Mouse (Mus musculus) gastrocnemius, postnatal 14 days (tissue): ENCODE measurements around the gene Zbtb12. TPM values are rescaled to one million over a fixed set of nuclear protein-coding genes. Genes with fewer than 3 reads are reported as not detected.

Experiments
- DNase-seq: peaks from one replicate; pipeline ENCODE4 v3.0.0; 2021; ENCODE audit warnings: mixed read lengths
- intact Hi-C: fragments of 180-260 bp; cut with DNase I; formaldehyde crosslinking; loops from one replicate; pipeline ENCODE4 v1.15.1; 2025; ENCODE audit warnings: low total_unique reads
- microRNA-seq, 2 experiments: library from miRNA; unstranded; fragments of <30 nt; microRNA quantifications; one replicate each; pipeline ENCODE4 v1.2.0; 2021
- total RNA-seq, 2 experiments: library from RNA; stranded (reverse); gene quantifications; 2 replicates each; pipeline ENCODE4 v1.2.3; 2021

Gene Zbtb12
- total RNA-seq, 2 experiments from 2014 or later = 3.4 to 5.1 TPM

DNA sequence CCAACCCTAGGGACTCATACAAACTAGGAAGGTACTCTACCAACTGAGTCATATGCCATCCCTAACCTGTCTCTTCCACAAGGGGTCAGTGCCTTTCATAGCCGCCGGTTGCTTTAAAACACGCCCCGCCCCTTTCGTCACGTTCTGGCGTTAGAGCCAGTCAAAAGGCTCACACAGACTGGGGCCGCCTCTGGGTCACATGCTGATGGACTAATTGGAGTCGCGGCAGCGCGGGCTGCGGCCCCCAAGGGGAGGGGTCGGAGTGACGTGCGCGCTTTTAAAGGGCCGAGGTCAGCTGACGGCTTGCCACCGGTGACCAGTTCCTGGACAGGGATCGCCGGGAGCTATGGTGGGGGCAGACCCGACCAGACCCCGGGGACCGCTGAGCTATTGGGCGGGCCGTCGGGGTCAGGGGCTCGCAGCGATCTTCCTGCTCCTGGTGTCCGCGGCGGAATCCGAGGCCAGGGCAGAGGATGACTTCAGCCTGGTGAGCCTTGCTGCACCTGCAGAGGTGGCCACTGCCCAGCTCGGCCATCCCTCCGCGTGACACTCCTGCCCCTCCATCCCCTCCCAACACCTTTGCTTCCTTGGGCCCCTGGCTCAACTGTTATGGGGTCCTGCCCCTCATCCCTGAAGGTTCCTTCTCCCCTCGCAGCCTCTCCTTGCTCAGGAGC is 51.9 kb downstream of the Zbtb12 start, which contains the start of gene Neu1:
Neu1 (plus strand) TSS at position 193 of the 674 bp plus-strand sequence.
- peak; percentile 99 for DNase-seq

DNA sequence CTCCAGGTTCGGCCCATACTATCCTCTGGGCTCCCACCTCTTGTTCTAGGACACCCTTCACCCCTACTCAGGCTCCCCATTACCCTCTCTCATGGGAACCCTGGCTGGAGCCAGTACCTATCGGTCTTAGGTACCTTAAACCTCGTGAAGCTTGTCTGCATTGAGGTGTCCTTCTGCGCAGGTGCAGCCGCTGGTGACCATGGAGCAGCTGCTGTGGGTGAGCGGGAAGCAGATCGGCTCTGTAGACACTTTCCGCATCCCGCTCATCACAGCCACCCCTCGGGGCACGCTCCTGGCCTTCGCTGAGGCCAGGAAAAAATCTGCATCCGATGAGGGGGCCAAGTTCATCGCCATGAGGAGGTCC is 52.4 kb downstream of the Zbtb12 start:
- DNase-seq = no peak
- intact Hi-C loops = no loop called here

More for the DNA sequence above, 51.9 kb downstream of the Zbtb12 start, which contains the start of gene Neu1:
- intact Hi-C loops = no loop called here

DNA sequence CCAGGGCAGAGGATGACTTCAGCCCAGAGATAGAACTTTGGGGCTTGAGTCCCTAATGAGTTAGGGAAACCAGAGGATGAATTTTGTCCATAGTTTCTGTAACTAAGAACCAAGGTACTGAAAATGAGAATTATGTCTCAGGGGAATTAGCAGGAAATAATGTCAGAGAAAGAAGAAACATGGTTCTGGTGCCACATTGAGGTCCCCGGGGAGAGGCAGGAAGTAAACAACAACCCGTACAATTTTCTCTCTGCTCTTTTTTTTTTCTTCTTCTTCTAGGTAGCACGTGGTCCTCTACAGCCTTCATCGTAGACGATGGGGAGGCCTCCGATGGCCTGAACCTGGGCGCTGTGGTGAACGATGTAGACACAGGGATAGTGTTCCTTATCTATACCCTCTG is 53.0 kb downstream of the Zbtb12 start:
- intact Hi-C loops = no loop called here
- DNase-seq = no peak

DNA sequence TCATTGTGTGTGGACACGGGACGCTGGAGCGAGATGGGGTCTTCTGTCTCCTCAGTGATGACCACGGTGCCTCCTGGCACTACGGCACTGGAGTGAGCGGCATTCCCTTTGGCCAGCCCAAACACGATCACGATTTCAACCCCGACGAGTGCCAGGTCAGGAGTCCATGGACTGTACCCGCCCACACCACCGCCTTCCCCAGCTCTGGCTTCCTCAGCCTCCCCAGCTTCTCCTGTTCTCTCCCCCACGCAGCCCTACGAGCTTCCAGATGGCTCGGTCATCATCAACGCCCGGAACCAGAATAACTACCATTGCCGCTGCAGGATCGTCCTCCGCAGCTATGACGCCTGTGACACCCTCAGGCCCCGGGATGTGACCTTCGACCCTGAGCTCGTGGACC is 54.7 kb downstream of the Zbtb12 start:
- intact Hi-C loops = no loop called here
- no peak for DNase-seq

DNA sequence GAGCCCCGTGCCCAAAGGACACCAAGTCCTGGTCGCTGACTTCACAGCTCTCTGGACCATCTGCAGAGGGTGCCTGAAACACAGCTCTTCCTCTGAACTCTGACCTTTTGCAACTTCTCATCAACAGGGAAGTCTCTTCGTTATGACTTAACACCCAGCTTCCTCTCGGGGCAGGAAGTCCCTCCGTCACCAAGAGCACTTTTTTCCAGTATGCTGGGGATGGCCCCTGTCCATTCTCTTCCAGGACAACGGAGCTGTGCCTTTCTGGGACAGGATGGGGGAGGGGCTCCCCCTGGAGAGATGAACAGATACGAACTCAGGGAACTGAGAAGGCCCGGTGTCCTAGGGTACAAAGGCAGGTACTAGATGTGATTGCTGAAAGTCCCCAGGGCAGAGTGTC is 55.5 kb downstream of the Zbtb12 start:
- intact Hi-C loops = no loop called here

DNA sequence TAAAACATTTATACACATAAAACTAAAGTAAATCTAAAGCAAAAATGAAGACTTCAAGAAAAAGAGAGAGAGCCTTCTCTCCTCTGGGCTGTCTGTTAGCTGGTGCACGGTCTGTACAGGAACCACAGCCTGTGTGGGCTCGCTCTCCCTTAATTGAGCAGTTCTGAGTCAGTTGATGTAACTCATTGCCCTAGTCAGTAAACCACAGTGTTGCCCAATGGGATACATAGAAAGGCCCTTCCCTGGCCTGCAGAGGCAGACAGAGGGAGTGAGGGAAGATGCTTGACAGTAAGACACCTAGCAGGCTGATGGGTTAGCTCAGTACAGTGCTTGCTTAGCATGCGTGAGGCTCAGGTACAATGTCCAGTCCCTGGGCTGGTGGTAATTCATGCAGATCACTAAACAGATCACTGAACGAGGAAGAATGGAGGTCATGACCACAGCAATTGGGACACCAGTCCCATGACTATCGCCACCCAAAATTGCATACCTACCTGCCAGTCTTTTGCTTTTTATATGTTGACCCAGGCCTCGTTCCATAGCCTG is 58.8 kb downstream of the Zbtb12 start:
- DNase-seq = no peak
- intact Hi-C loops = no loop called here

More for the DNA sequence above, 55.5 kb downstream of the Zbtb12 start:
- DNase-seq = no peak

DNA sequence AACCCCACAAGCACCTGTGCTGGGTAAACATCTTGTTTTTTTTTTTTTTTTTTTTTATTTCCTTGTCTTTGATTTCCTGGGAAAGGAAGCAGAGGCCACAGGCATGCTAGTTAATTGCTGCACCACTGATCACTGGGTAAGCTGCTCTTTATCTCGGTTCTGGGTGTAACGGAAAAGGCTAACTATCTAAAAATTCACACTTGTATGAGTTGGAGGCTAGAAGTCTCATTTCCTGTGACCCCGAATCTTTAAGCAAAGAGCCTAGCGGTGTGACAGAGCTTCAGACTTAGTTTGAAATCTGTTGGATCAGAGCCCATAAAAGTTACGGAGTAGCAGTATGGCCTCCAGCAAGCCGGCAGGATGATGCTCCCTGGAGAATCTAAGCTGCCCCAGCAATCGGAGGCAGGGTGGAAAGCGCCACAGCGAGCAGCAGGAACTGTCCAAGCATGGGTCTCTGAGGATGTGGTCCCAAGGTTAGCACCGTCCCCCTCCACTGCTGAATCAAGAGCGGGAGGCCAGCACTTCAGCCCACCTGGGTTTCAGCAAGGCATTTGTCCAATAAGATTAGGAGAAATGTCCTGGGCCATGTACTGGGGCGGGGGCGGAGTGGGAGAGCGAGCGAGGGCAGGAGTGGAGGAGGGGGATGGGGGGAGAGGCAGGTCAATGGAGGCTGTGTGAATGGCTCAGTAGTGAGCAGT is 62.2 kb downstream of the Zbtb12 start:
- DNase-seq = no peak
- intact Hi-C loops = no loop called here

DNA sequence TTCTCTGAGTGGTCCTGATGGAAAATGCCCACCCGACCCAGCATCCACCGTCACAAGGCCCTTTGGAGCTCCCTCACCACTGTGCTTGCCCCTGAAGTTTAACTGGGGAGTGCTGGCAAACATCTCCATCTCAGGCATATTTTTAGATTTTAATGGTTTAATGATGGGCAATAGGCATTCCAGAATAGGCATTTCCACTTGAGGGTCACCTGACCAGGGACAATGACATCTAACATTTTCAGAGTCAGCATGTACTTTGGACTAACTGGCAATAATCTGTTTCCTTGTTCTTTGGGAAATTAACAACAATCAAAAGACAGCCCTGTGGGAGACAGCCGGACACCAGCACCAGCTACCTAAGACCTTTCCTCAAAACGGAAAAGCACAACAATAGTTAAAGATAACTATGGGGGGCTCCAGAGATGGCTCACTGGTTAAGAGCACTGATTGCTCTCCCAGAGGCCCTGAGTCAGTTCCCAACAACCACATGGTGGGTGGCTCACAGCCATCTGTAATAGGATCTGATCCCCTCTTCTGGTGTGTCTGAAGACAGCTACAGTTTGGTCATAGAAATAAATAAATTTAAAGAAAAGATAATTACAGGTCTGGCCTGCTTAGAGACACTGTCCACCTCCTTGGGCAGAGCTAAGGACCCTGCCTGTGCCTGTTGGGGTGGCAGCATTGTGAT is 64.0 kb downstream of the Zbtb12 start:
- DNase-seq = no peak
- intact Hi-C loops = no loop called here

DNA sequence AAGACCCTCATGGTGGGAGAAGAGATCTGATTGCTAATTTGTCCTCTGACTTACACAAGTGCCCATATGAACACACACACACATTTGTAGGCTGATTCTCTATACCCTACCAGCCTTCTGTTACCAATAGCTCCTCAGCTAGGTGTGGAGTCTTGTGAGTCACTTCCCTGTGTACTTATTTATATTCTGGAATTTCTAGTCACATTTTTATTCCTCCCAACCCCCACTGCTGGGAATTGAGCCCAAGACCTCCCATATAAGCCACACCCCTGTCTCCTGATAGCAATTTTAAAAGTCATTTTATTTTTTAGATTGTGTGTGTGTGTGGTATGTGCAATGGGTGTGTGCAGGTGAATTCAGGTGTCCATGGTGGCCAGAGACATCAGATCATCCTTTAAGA is 65.1 kb downstream of the Zbtb12 start:
- intact Hi-C loops = no loop called here
- DNase-seq = no peak

Small RNA genes within 50 kb of the gene (microRNA-seq; reads per million reads assigned to microRNA genes)
- gene Mir6970 (0 reads per million in 2 experiments), gene Mir6971 (0.50 to 0.96 reads per million in 2 experiments), gene Mir6972 (0 reads per million in 2 experiments)

Other genes with a start within 250 kb of the Zbtb12 start
- gene Prrt1, start 249.9 kb upstream of the Zbtb12 start, total RNA-seq = under 1 TPM; 0.27 to 0.47 TPM
- gene Fkbpl, start 234.7 kb upstream of the Zbtb12 start, total RNA-seq = 1 to 10 TPM; 4.6 to 6.4 TPM
- 10 to 100 TPM in 1 of 2 experiments, 1 to 10 TPM in 1; 8.9 to 11.0 TPM for gene Atf6b, start 232.3 kb upstream of the Zbtb12 start, total RNA-seq
- 10 to 100 TPM; 69.8 to 85.6 TPM for gene Tnxb, start 208.9 kb upstream of the Zbtb12 start, total RNA-seq
- 1 to 10 TPM in 1 of 2 experiments, under 1 TPM in 1; 0.93 to 1.8 TPM for gene C4b, start 135.6 kb upstream of the Zbtb12 start, total RNA-seq
- under 1 TPM in 1 of 2 experiments, not detected in 1; 0.21 TPM for gene Cyp21a1, start 74.9 kb upstream of the Zbtb12 start, total RNA-seq
- 1 to 10 TPM; 6.8 to 7.2 TPM for gene Stk19, start 42.5 kb upstream of the Zbtb12 start, total RNA-seq
- gene Dxo, start 42.5 kb upstream of the Zbtb12 start, total RNA-seq = 10 to 100 TPM in 1 of 2 experiments, 1 to 10 TPM in 1; 9.3 to 13.0 TPM
- gene Skiv2l, start 29.3 kb upstream of the Zbtb12 start, total RNA-seq = 10 to 100 TPM; 17.4 to 17.8 TPM
- 10 to 100 TPM in 1 of 2 experiments, 1 to 10 TPM in 1; 9.7 to 13.4 TPM for gene Nelfe, start 29.1 kb upstream of the Zbtb12 start, total RNA-seq
- 1 to 10 TPM in 1 of 2 experiments, under 1 TPM in 1; 0.75 to 1.9 TPM for gene Cfb, start 17.0 kb upstream of the Zbtb12 start, total RNA-seq
- not detected for gene Gm20547, start 2.6 kb downstream of the Zbtb12 start, total RNA-seq
- 1 to 10 TPM; 1.8 to 3.1 TPM for gene C2, start 18.8 kb downstream of the Zbtb12 start, total RNA-seq
- gene Ehmt2, start 19.0 kb downstream of the Zbtb12 start, total RNA-seq = 10 to 100 TPM; 29.4 to 32.2 TPM
- under 1 TPM in 1 of 2 experiments, not detected in 1; 0.09 TPM for gene Slc44a4, start 35.0 kb downstream of the Zbtb12 start, total RNA-seq
- 1 to 10 TPM; 8.0 to 8.3 TPM for gene Neu1, start 51.8 kb downstream of the Zbtb12 start, total RNA-seq
- 1 to 10 TPM; 2.6 to 5.9 TPM for gene Hspa1b, start 79.8 kb downstream of the Zbtb12 start, total RNA-seq
- not detected for gene Gm20481, start 90.4 kb downstream of the Zbtb12 start, total RNA-seq
- gene Hspa1a, start 92.7 kb downstream of the Zbtb12 start, total RNA-seq = 1 to 10 TPM; 3.8 to 6.8 TPM
- 10 to 100 TPM; 11.6 to 14.8 TPM for gene Hspa1l, start 93.2 kb downstream of the Zbtb12 start, total RNA-seq
- 10 to 100 TPM; 19.5 to 20.1 TPM for gene Lsm2, start 102.4 kb downstream of the Zbtb12 start, total RNA-seq
- gene Vars, start 121.5 kb downstream of the Zbtb12 start, total RNA-seq = 10 to 100 TPM; 26.8 to 29.2 TPM
- gene Vwa7, start 137.1 kb downstream of the Zbtb12 start, total RNA-seq = 1 to 10 TPM; 3.7 to 3.9 TPM
- 1 to 10 TPM in 1 of 2 experiments, under 1 TPM in 1; 0.38 to 1.5 TPM for gene Sapcd1, start 148.5 kb downstream of the Zbtb12 start, total RNA-seq
- under 1 TPM; 0.84 to 0.94 TPM for gene Msh5, start 167.3 kb downstream of the Zbtb12 start, total RNA-seq
- gene Clic1, start 170.5 kb downstream of the Zbtb12 start, total RNA-seq = 10 to 100 TPM; 28.3 to 32.5 TPM
- 10 to 100 TPM; 23.4 to 32.2 TPM for gene Ddah2, start 179.6 kb downstream of the Zbtb12 start, total RNA-seq
- gene Ly6g6c, start 185.9 kb downstream of the Zbtb12 start, total RNA-seq = not detected
- not detected for gene Mpig6b, start 186.7 kb downstream of the Zbtb12 start, total RNA-seq
- gene Ly6g6e, start 197.4 kb downstream of the Zbtb12 start, total RNA-seq = not detected
- under 1 TPM; 0.64 TPM for gene Ly6g6d, start 198.6 kb downstream of the Zbtb12 start, total RNA-seq
- gene Ly6g6f, start 206.1 kb downstream of the Zbtb12 start, total RNA-seq = not detected
- 10 to 100 TPM; 52.8 to 58.5 TPM for gene Abhd16a, start 209.8 kb downstream of the Zbtb12 start, total RNA-seq
- gene Ly6g5c, start 228.8 kb downstream of the Zbtb12 start, total RNA-seq = not detected
- under 1 TPM; 0.27 to 0.37 TPM for gene Ly6g5b, start 235.9 kb downstream of the Zbtb12 start, total RNA-seq
- 1 to 10 TPM; 7.0 to 7.9 TPM for gene Gpank1, start 242.0 kb downstream of the Zbtb12 start, total RNA-seq
- gene Csnk2b, start 242.6 kb downstream of the Zbtb12 start, total RNA-seq = 100 to 1,000 TPM; 156 to 166 TPM
- 10 to 100 TPM; 14.4 to 16.1 TPM for gene D17H6S53E, start 246.9 kb downstream of the Zbtb12 start, total RNA-seq